Mouse (Mus musculus): ENCODE data around the gene Gna12.

DNA sequence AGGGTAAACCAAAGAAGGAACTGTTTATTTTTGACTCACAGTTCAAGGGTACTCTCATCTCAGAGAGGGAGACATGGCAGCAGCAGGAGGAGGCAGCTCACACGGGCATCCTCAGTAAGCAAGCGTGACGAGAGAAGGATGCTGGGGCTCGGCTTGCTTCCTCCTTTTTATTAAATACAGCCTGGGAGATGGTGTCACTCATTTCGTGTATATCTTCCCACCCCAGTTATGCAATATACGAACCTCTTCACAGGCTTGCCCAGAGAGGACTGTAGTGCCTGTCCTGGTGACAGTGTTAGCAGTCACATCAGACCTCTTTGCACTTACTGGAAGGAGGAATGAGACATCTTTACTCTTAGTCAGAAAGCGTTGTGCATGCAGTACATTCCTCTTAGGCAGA is 109.5 kb downstream of the Gna12 start:
- TF ChIP-seq SMC3 (IDR thresholded peaks at IDR 0.05; ENCODE audit: low read depth, low read length) (no peak), EP300 (IDR thresholded peaks at IDR 0.05; ENCODE audit: low read depth in 1 of 2, low read length in 2 of 2) (no peak), POLR2A (IDR thresholded peaks at IDR 0.05; ENCODE audit: control insufficient read depth in 1 of 2, insufficient read depth in 1 of 2, low read depth in 1 of 2, low read length in 2 of 2, poor library complexity in 1 of 2) (no peak), GABPA (IDR thresholded peaks at IDR 0.05; ENCODE audit: low read depth, low read length) (no peak), CTCF (IDR thresholded peaks at IDR 0.05 in 2 of 3, conservative IDR thresholded peaks at IDR 0.05 in 1 of 3; ENCODE audit: control insufficient read depth in 1 of 3, insufficient read depth in 1 of 3, low read depth in 2 of 3, low read length in 3 of 3, poor library complexity in 1 of 3, severe bottlenecking in 1 of 3) (no peak), MAX (IDR thresholded peaks at IDR 0.05; ENCODE audit: low read length) (no peak)

Measured in MEL (cell line).